Mouse (Mus musculus) kidney, postnatal 25 days (tissue): ENCODE measurements around the gene Zbtb34.

Experiments
- DNase-seq, 2 experiments: peaks; one replicate each; pipeline ENCODE4 v3.0.0; 2021; ENCODE audit warnings: mixed read lengths in 2 of 2

Zbtb34 gene

GRCm38 (mm10) chr2:33430771-33431699, at the start of gene Zbtb34:
Zbtb34 (minus strand) TSS chr2:33431324.
- DNase-seq: peak; percentile 69 to 82

- no peak for DNase-seq
Measured at GRCm38 (mm10) chr2:33477961-33478755, 47.0 kb upstream of the Zbtb34 start.

GRCm38 (mm10) chr2:33475961-33476360, 44.8 kb upstream of the Zbtb34 start:
- no peak for DNase-seq

- DNase-seq: peak; percentile 95 to 97
Measured at GRCm38 (mm10) chr2:33468466-33469097, 37.5 kb upstream of the Zbtb34 start, which contains the start of gene Zbtb43. Zbtb43 (minus strand) TSS chr2:33468559.

GRCm38 (mm10) chr2:33467546-33468465, 36.7 kb upstream of the Zbtb34 start:
- peak; percentile 49 to 71 for DNase-seq

GRCm38 (mm10) chr2:33465966-33466365, 34.8 kb upstream of the Zbtb34 start:
- peak; percentile 47 to 72 for DNase-seq

- DNase-seq: no peak
Measured at GRCm38 (mm10) chr2:33465215-33465614, 34.1 kb upstream of the Zbtb34 start.

- DNase-seq: no peak
Measured at GRCm38 (mm10) chr2:33462066-33462465, 30.9 kb upstream of the Zbtb34 start.

GRCm38 (mm10) chr2:33461066-33461465, 29.9 kb upstream of the Zbtb34 start:
- no peak for DNase-seq

GRCm38 (mm10) chr2:33459660-33460059, 28.5 kb upstream of the Zbtb34 start:
- DNase-seq: no peak

GRCm38 (mm10) chr2:33456696-33457095, 25.6 kb upstream of the Zbtb34 start:
- peak in 1 of 2 experiments; percentile 65 for DNase-seq

GRCm38 (mm10) chr2:33456242-33456641, 25.1 kb upstream of the Zbtb34 start:
- no peak for DNase-seq

- no peak for DNase-seq
Measured at GRCm38 (mm10) chr2:33455350-33455749, 24.2 kb upstream of the Zbtb34 start.

GRCm38 (mm10) chr2:33454816-33455215, 23.7 kb upstream of the Zbtb34 start:
- no peak for DNase-seq

- no peak for DNase-seq
Measured at GRCm38 (mm10) chr2:33453476-33453875, 22.4 kb upstream of the Zbtb34 start.

GRCm38 (mm10) chr2:33452721-33453120, 21.6 kb upstream of the Zbtb34 start:
- DNase-seq: no peak

GRCm38 (mm10) chr2:33452140-33452539, 21.0 kb upstream of the Zbtb34 start:
- peak; percentile 59 to 71 for DNase-seq

GRCm38 (mm10) chr2:33451038-33451978, 20.2 kb upstream of the Zbtb34 start:
- DNase-seq: peak; percentile 56 to 63

- no peak for DNase-seq
Measured at GRCm38 (mm10) chr2:33449119-33449873, 18.2 kb upstream of the Zbtb34 start.

GRCm38 (mm10) chr2:33446796-33447195, 15.7 kb upstream of the Zbtb34 start:
- no peak for DNase-seq
